Mouse (Mus musculus) gastrocnemius, adult 18-20 months (tissue): ENCODE measurements around the gene Zscan4-ps3. TPM values are rescaled to one million over a fixed set of nuclear protein-coding genes. Genes with fewer than 3 reads are reported as not detected.
"Not testable (repeated sequence)": the region's sequence is repeated elsewhere in the genome, so short reads cannot be mapped to it uniquely, and the experiment has no call there.

Source experiments
- DNase-seq: peaks from one replicate; pipeline ENCODE4 v3.0.0; 2021; ENCODE audit warnings: low spot score
- long read RNA-seq, 2 experiments: library from polyadenylated mRNA; stranded (forward); transcript quantifications; one replicate each; pipeline ENCODE4 v2.0.0; 2021
- total RNA-seq, 2 experiments: library from RNA; stranded (reverse); gene quantifications; 2 replicates each; pipeline ENCODE4 v1.2.3; 2021

Gene Zscan4-ps3
- not detected for total RNA-seq
- long read RNA-seq, experiment 1: 0 reads
- long read RNA-seq, experiment 2: 0 reads

DNA sequence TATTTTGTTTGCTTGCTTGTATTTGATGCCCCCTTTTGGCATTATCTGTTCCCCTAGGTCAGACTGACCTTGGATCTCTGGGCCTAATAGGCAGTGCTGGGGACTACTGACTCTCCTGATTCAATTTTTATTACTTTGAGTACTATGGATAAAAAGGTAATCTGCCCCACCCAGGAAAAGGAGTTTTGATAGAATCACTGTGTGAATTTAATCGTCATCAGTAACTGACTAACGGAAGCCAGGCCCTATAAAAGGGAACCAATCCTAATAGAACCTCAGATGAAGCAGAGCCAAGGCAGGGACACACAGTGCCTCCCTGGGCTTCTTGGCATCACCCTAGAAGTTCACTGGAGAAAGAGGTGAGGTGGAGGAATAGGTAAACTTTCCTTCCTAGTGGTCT lies at the start of gene Zscan4-ps3:
Gene Zscan4-ps3 (plus strand): TSS at position 301 of the 400 bp plus-strand sequence.
- DNase-seq: not testable (repeated sequence)

DNA sequence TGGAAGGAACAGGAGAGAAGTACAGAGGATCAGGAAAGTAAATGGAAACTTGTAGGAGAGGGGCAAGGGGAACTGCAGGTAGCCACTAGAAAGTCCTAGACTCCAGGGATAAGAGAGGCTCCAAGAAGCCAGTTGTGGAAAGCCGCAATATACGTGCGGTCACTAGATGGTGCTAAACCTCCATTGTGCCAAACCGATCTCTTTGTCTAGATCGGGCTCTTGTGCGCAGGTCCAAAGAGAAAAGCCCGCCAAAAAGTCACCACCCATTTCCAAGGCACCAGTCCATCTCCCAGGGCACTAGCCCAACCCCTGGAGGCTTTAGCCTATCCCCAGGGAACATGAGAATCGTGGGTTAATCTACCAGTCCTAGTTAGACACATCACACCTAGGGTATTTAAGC lies 8.0 kb downstream of the Zscan4-ps3 start:
- not testable (repeated sequence) for DNase-seq

Other genes starting within 250 kb of the Zscan4-ps3 start
- gene Zscan4f, start 211.4 kb upstream of the Zscan4-ps3 start, total RNA-seq: not detected
- not detected for gene Zscan4-ps2, start 95.0 kb upstream of the Zscan4-ps3 start, total RNA-seq
- gene Vmn1r72, start 70.8 kb downstream of the Zscan4-ps3 start, total RNA-seq: not detected
- not detected for gene Vmn1r73, start 121.0 kb downstream of the Zscan4-ps3 start, total RNA-seq
- not detected for gene Vmn1r74, start 224.7 kb downstream of the Zscan4-ps3 start, total RNA-seq